Mouse (Mus musculus) Muller cell, postnatal 12 days (primary cell): ENCODE measurements around the gene Bcl9.

ENCODE experiments used
- DNase-seq: peaks from one replicate; pipeline ENCODE4 v3.0.0-alpha.2; 2015; ENCODE audit errors: inconsistent ontology term

The Bcl9 gene

DNA sequence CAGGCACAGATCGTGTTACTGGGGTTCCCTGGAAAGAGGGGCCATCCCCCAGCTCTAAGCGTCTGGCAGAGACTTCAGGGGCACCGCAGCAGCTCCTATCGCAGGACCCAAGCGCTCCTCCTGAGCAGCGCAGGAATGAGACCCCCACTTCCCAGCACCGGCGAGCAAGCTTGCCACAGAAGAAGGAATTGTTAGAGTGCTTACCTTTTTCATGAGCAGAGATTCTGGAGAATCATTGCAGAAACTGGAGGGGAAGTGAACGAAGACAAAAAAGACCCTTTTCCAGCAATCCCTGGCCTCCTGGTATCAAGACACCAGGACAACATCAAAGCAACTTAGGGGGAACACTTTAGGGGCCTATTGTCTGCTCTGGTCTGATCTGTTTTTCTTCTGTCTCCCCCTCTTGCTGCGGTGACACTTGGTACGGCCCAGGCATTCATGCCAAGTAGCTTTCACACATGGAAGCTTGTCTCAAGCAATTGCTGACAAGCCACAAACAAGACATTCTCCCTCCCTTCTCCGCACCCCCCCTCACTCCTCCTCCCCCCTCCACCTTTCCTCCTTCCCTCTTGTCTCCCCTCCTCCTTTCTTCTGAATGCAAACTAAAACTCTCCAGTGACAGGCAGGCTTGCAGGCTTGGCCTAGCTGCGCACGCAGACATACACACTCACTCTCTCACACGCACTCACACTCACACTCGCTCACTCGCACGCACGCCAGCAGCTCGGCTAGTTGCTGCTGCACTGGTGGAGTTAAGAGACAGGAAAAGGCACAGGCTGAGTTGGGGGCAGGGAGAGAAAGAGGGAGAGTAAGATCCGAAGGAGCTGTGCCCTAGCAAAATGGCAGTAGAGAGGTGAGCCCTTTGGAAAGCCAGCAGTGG lies at the start of gene Bcl9:
TSS of gene Bcl9 (minus strand) at position 365 of the 880 bp plus-strand sequence.
- DNase-seq, result peak; percentile 83

DNA sequence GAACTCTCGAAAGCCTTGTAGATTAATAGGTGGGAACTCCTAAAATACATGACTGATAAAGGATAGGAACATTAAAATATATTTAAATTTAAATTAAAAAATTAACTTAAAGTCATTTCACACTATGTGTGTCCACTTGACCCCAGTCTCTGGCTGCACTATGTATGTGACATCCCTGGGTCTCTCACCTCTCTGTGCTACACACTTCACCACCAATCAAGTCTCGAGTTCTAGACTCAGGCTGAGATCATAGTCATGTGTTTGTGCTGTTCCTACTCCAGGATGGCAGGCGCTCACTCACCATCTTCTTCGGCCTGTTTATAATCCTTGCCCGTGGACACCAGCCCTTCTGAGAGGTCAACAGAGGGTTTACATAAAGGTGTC lies 41.5 kb upstream of the Bcl9 start:
- no peak for DNase-seq

DNA sequence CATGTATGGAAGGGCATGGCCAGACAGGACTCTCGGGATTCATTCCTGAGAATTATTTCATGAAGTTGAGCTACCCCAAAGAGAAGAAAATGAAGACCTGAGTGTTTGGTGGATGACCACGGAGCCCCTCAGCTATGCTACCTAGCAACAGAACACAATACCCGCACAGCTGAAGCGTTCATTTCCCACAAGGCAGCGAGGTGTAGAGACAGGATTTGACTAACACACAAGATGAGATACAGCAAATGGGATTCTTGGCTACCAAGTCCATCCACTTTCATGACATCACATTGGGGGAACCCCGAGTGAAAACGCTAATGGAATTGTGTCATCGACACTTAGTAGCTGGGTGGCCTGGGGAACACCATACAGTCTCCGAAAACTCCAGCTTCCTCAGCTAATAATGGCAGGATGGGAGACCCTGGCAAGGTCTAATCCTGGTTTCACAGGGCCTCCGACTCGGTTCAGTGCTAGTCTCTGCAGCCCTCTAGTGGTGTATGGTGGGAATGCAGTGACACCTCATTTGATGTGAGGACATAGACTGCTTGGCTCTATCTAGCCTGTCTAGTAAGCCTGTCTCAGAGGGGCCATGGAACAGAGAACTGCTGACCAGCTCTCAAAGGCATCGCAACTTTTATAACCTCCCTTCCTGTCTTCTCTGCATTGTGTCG lies 40.9 kb upstream of the Bcl9 start:
- DNase-seq, result peak; percentile 63

GRCm38 (mm10) chr3:97337306-97337705 lies 39.6 kb upstream of the Bcl9 start:
- DNase-seq, result peak; percentile 23

DNA sequence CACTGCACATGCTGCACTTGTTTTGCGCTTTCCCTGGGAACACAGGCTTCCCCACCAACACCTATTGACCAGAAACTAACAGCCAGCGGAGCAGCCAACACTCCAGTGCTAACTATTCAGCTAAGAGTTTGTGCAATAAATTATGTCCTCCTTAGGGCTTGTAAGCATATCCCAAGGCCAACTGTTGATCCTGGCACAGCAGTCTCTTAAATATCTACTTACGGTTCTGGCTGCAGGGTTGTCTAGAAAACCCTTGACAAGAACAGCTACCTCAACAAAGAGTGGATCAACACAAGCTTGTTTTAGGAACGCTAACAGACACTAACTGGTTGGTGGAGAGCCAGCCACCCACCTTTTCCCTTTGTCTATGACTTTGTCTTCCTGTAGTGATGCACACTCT lies 38.6 kb upstream of the Bcl9 start:
- no peak for DNase-seq

DNA sequence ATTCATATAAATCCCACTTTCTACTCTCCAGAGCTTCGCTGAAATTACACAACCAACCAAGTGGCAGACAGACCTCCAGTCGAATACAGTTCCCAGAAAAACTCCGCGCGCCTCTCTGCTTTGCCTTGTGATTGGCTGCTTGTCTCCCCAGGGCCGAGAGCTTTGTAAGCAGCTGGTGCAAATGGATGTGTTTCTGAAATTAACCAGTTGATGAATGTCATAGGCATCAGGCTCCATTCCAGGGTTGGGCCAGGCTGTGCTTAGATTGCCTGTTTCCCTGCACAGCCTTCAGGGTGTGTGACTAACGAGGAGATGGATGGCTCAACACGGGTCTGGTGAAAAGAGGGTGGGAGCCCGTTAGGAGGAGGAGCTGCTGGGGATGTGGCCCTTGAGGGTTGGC lies 36.9 kb upstream of the Bcl9 start:
- DNase-seq, result no peak

GRCm38 (mm10) chr3:97332172-97332571 lies 34.5 kb upstream of the Bcl9 start:
- DNase-seq, result no peak

DNA sequence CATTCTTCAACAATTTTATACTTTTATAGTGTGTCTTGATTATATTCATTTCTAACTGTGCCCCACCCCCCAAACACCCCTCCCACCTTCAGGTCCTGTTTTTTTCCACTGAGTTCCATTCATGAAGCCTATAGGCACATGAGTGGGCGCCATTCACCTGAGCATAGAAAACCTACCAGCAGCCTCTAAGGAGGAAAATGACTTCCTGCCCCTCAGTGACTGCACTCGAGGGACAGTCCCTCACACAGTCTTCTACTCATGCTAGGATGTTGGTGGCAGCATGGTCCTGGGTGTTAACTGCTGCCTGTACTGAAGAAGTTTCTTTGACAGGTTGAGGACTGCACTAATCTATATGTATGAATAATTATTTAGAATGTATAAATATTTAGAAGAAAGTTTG lies 30.1 kb upstream of the Bcl9 start:
- DNase-seq, result no peak

GRCm38 (mm10) chr3:97327356-97327755 lies 29.6 kb upstream of the Bcl9 start:
- no peak for DNase-seq

DNA sequence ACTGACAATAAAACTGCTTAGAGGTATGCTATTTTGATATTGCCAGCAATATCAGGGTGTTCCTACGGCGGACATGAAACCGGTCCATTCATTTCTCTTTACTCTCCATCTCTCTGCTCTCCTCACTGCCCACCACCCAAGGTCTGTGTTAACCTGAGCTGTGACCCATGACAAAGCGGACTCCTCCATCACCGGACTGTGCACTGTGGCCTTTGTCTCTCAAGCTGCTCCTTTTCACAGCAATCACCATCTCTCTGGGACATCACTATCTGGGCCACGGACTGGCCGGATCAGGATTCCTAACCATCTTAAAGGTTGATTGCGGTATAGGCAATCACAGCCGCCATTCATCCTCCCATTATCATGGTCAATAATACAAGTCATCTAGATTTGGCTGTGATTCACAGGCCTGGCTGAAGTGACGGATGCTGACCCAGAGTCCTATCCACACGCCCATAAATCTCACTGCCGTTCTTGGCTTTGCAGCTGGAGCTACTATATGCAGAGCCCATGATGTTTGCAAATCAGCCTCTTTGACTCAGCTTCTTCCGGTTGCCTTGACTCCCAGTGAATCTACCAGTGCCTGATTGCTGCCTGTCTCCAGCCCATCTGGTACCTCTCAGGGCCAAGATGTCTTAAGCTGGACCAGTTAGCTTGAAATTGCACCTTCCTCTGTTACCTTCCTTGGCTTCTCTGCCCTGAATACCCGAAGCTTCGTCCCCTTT lies 28.1 kb upstream of the Bcl9 start:
- DNase-seq, result no peak

- peak; percentile 36 for DNase-seq
Observed at GRCm38 (mm10) chr3:97324046-97324445, 26.3 kb upstream of the Bcl9 start.

- DNase-seq, result no peak
Observed at GRCm38 (mm10) chr3:97317302-97317701, 19.6 kb upstream of the Bcl9 start.

DNA sequence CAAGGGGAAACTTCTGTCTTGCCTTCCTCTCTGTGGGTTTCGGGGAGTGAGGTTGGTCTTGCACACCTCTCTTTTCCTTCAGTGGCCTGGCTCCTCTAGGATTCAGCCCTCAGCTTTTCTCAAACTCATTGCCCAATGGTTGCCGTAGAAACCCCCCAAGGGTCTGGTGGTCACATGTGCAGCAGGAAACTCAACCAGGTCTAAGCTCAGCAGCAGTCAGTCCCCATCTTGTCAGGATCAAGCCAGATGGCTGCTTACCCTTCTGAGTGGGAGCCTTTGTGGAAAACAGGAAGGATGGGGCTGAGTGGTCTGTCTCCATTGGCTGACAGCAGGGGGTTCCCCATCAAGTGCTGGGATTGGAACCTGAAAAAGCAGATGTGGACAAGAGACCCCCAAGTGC lies 15.7 kb upstream of the Bcl9 start:
- DNase-seq, result no peak

GRCm38 (mm10) chr3:97311998-97312397 lies 14.3 kb upstream of the Bcl9 start:
- peak; percentile 87 for DNase-seq

DNA sequence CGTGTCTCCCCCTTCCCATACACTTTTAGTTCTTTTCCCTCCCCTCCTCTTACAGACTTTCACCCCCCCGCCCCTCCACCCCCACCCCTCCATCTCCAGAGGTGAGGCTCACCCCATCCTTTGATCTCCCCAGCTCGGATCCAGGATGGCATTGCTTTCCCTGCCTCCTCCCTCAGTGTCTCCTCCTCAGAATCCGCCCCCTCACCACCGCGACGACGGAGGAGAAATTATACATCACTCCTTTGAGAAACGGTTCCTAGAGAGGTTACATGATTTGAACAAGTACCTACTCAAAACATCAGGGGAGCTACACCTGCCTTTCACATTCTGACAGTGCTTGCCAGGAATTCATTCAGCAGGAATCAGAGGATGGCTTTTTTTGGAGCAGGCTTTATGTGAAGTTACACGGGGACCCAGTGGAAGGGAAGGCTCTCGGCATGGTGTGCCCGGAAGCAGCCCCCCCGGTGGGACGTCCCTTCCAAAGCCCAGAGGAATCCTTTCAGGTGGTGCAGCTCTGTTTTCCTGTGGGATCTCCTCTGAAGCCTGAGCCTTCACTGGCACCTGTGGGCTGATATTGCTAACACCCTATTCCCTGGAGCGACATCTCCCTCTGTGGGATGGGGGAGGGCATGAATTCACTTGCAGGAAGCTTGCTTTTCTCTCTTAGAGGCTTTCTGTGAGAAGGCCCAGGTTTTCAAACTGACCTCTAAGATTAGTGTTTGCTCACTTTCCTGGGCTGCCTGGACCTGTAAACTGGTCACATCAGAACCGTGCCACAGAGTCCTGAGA lies 12.2 kb upstream of the Bcl9 start:
- no peak for DNase-seq

DNA sequence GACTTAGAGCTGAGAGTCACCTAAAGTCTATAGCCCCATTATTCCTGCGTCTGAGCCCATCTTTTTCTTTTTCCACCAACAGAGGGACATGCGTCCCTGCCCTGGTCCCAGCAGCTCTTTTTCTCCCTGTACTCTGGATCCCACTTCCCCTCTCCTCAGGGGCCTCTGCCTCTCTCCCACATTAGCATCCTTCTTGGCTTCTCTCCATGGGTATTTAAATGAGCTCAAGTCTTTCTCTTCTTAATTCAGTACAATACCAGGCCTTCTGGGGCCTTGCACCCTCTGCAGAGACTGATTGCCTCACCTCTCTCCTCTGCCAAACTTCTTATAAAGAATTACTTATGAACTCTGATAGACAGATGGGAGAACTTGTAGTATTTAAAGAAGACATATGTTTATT lies 10.7 kb upstream of the Bcl9 start:
- no peak for DNase-seq

DNA sequence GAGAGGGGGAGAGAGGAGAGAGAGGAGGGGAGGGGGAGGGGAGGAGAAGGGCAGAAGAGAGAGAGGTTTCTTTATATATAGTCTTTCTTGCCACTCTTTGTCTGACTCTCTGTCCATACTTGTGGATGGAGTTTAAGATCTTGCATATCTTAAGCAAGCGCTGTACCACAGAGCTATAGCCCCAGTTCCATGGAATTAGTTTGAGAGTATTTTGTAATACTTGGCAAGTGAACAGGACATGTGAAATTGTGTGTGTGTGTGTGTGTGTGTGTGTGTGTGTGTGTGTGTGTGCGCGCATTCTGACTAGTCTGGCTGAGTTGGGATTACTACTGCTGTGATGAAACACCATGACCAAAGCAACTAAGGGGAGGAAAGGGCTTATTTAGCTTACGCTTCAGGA lies 8.2 kb upstream of the Bcl9 start:
- DNase-seq, result no peak

DNA sequence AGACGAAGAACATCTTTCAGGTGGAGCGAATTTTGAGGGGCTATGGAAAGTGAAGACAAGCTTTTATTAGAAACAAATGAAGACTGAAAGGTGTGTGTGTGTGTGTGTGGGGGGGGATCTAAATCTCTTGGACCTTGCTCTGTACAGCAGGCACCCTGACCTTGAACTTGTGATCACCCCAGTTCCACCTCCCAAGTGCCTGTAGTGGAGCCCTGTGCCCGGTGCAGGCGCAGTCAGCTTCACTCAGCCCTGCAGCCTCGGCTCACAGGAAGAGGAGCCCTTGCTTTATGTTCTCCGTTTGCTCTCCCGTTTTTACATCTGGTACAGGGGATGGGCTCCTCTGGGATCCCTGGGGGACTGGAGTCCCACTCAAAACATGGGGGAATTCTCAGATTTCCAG lies 3.9 kb upstream of the Bcl9 start:
- no peak for DNase-seq

DNA sequence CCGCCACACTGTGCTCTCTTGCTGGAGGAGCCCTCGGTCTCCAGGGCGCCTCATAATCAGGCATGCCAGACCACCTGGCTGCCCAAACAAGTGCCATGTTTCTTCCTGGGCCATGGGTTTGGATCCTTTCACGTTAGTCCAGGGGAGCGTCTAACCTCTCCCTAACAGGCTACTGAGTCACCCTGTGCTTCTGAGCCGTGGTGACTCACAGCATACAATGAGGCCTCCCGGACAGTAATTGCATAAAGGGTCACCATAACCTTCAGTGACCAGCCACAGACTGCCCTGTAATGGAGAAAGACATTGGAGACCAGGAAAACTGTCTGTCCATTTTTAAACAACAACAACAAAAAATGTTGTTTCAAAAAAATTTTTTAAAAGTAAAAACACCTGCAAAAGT lies 2.7 kb upstream of the Bcl9 start:
- DNase-seq, result peak; percentile 39

DNA sequence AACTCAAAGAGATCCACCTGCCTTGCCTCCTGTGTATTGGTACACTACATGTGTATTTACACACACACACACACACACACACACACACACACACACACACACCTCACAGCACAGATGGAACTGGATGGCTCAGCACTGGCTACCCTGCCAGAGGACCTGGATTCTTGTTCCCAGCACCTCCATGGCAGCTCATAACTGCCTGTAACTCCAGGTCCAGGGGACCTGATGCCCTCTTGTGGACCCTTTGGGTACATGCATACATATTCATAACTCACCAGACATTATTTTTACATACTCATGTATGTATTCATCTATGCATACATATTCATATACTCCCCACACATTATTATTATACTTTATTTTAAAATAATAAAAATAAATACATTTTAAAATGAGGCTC lies 2.2 kb upstream of the Bcl9 start:
- DNase-seq, result no peak

- DNase-seq, result peak; percentile 59
Observed at GRCm38 (mm10) chr3:97298856-97299465, 1.2 kb upstream of the Bcl9 start.
